Mouse (Mus musculus) macrophage (primary cell): Measurements from ENCODE around the gene Isy1. TPM values are rescaled to one million over a fixed set of nuclear protein-coding genes. Genes with fewer than 3 reads are reported as not detected.
"Not testable (repeated sequence)": the region's sequence is repeated elsewhere in the genome, so short reads cannot be mapped to it uniquely, and the experiment has no call there.

Source experiments
- H3K27ac ChIP-seq: fragments of 350-480 bp; formaldehyde crosslinking; 2 replicates; pipeline ENCODE4 v1.9.0; 2021
- H3K36me3 ChIP-seq: fragments of 350-480 bp; formaldehyde crosslinking; 2 replicates; pipeline ENCODE4 v1.9.0; 2021; ENCODE audit errors: inconsistent target
- H3K4me3 ChIP-seq: fragments of 350-480 bp; formaldehyde crosslinking; 2 replicates; pipeline ENCODE4 v1.9.0; 2021; ENCODE audit errors: inconsistent target
- H3K79me2 ChIP-seq: fragments of 350-480 bp; formaldehyde crosslinking; 2 replicates; pipeline ENCODE4 v1.9.0; 2021; ENCODE audit errors: inconsistent target
- WGBS: methylation state at CpG from one replicate; pipeline ENCODE4 v1.1.7; 2026; ENCODE audit warnings: inconsistent platforms; ENCODE audit not compliant: missing documents; 5-methylcytosine and 5-hydroxymethylcytosine counted together
- polyA plus RNA-seq: library from polyadenylated mRNA; stranded (reverse); fragments of 250-400 nt; gene quantifications from 3 replicates; pipeline ENCODE4 v1.2.4, GENCODE M21; 2018; ENCODE audit warnings: inconsistent platforms

Gene Isy1
- polyA plus RNA-seq, 1 experiment from 2014 or later, result 55.1 TPM

DNA sequence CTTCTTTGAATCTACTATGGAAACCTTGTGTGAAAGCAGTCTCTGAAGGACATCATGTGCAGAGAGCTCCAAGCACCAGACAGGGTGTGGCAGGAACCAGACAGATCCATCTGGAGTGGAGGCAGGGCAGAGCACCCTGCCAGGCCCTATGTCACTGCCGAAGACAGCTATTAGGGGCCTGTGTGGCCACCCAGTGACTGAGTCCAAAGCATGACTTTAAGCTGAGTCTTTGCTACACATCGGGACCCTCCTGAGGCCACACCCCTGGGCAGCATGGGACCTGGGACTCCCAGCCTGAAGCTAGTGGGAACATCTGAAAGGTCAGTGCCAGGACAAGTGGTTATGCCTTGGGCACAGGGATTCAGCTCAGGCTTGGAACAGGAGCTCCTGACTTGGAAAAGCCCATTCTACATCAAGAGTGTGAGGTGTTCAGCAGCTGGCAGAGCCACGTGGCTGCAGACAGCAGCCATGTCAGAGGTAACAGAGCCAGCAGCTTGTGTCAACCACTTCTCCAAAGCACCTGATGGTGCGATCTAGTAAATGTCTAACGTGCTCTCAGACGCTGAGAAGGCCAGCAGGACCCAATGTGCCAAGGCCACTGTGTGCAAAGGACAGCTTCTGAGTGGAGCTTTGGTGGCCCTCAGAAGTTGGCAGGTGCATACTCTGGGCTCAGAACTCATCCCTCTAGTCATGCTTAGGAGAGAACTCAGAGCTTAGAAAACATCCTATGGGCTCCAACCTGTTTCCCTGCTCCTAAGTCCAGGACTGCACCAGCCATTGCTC is 51.3 kb downstream of the Isy1 start:
- Histone ChIP-seq H3K4me3 (no peak overlapping the region), H3K36me3 (peaks cover 22% of the 10 kb centered on the region), H3K27ac (no peak overlapping the region), H3K79me2 (no peaks in the 10 kb centered on the region)
- WGBS, result 86% methylated on average over 6 of the region's 6 CpGs

DNA sequence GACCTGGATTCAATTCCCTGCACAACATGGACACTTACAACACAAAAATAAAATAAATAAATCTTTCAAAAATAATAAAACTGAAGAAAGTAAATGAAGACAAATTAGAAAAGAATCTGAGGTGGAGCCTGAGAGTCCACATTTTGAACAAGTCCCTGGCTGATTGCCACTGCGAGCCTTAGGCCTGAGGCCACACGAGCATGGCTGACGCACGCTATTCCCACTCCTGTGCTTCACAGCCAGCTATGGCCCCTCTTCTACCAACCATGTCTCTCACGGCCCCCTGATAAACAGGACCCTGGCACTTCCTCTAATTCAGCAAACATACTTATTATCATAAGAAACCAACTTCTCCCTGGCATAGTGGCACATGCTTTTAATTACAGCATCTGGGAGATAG is 52.0 kb downstream of the Isy1 start:
- Histone ChIP-seq H3K36me3 (peaks cover 15% of the 10 kb centered on the region; the same call in 1 of the 2 replicates), H3K4me3 (no peak overlapping the region), H3K27ac (no peak overlapping the region), H3K79me2 (no peaks in the 10 kb centered on the region)
- WGBS, result 74% methylated on average over 5 of the region's 5 CpGs

DNA sequence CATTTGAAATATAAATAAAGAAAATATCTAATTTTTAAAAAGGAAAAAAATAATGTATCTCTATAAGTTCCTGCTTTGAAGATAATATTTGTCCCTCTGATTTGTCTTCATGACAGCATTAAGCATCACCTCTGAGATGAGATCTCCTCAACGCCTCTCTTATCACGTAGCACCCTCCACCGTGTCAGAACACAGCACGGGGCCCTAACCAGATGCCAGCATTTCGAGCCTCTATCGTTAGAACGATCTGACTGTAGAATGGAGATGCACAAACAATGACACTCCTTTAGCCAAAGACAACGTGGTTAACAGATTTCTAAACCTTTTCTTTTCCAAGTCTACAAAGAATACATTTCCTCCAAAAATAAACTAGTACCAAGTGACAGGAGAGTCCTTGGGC is 54.6 kb downstream of the Isy1 start:
- WGBS, result 89% methylated on average over 8 of the region's 8 CpGs
- Histone ChIP-seq H3K79me2 (no peaks in the 10 kb centered on the region), H3K36me3 (no peaks in the 10 kb centered on the region), H3K27ac (no peak overlapping the region), H3K4me3 (no peak overlapping the region)

DNA sequence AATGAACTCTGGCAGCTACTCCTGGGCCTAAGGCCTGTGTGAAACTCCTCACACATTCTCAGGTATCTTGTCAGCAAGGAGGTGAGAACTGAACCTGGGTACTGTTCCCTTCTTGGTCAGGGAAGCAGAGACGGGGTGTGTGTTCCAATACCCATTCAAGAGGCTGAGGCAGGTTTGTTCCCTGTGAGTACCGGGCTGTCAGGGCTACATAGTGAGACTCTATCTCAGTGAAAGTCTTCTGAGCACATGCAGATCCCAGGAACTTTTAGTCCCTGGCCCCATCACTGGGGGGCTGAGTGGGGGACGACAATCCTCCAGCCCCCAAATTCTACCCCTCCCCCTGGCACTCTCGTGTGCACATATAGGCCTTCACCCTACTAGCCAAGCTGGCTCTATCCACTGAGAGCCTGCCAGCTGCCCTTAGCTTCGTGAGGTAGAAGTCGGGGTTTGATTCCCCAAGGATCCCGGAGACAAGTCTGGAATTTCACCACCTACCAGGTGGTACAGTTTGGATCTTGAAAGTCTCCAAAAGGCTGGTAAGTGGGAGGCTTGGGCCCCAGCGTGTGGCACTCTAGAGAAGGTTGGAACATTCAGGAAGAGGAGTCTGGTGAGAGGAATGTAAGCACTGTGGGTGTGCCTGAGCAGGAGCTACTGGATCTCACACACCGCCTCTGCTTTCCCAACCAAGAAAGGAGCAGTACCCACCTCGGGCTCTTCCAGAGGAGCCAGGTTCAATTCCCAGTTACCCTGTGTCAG is 57.9 kb downstream of the Isy1 start:
- no peak overlapping the region for H3K27ac ChIP-seq
- H3K36me3 ChIP-seq, result no peaks in the 10 kb centered on the region
- H3K4me3 ChIP-seq, result no peak overlapping the region
- 92% methylated on average over 7 of the region's 10 CpGs for WGBS
- H3K79me2 ChIP-seq, result no peaks in the 10 kb centered on the region

DNA sequence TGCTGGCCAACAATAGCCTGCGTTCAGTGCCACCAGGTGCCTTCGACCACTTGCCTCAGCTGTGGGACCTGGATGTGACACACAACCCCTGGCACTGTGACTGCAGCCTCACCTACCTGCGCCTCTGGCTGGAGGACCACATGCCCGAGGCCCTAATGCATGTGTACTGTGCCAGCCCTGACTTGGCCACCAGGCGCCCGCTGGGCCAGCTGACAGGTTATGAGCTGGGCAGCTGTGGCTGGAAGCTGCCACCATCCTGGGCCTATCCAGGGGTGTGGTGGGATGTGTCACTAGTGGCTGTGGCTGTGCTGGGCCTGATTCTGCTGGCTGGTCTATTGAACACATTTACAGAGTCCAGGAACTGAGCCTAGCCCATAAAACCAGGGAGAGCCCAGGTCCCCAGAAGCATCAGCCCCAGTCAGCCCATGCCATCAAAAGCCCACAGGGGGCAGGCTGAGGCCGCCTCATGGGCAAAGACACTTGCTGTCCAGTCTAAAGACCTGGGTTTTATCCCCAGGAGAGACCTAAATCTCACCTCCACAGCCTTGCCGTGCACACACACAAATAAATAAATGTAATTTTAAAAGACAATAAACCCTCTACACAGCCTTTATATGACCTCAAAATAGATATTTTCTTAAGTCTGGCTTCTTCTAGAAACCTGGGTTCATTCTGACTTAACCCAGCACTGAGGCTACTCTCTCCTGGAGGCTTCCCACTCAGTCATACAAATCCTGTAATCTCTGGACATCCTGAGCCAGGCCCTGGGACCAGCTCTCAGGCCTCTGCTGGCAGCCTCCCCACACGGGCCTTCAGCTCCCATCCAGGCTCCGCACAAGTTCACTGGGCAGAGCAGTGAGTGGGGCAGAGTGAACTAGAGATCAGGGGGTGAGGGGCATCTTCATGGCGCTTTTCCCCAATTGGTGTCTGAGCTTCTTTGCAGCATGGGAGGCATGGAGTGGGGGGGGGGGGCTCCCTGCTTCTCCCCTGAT is 59.1 kb downstream of the Isy1 start:
- 86% methylated on average over 11 of the region's 11 CpGs for WGBS
- Histone ChIP-seq H3K36me3 (no peaks in the 10 kb centered on the region), H3K4me3 (no peak overlapping the region), H3K79me2 (no peaks in the 10 kb centered on the region), H3K27ac (no peak overlapping the region)

DNA sequence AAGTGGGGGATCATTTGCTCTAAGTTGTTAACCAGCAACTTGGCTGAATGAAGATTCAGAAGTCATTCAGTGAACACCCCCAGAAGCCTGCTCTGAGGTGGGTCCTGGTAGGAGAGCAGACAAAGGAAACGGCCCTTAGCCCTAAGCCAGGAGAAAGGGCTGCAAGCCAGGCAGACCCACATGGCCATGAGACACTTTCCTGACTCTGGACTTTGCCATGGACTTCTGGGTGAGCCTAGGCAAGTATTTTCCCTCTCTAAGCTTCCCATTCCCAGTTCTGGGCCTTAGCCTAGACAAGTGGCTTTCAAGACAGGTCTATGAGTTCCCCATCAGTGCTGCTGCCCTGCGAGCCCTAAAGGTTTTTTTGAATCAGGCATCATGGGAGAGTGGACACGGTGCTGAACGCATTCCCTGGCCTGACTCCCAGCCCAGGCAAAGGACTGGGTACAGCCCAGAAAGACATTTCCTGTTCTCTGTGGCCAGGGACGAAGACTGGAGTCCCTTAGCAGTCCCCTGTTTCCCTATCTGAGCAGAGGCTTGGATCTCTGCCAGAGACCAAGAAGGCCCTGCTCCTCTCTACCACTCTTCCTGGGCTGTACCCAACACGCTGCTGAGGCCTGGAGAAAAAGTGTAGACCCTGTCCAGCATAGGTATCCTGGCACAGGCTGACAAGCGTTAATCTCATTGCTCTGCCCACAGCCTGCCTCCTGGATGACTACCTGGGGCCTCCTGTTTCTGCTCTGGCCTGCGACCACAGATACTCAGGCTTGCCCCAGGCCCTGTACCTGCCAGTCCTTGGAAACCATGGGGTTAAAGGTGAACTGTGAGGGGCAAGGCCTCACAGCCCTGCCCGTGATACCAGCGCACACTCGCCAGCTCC is 60.1 kb downstream of the Isy1 start:
- Histone ChIP-seq H3K4me3 (no peak overlapping the region), H3K36me3 (no peaks in the 10 kb centered on the region), H3K27ac (no peak overlapping the region), H3K79me2 (no peaks in the 10 kb centered on the region)
- 46% methylated on average over 11 of the region's 11 CpGs for WGBS

DNA sequence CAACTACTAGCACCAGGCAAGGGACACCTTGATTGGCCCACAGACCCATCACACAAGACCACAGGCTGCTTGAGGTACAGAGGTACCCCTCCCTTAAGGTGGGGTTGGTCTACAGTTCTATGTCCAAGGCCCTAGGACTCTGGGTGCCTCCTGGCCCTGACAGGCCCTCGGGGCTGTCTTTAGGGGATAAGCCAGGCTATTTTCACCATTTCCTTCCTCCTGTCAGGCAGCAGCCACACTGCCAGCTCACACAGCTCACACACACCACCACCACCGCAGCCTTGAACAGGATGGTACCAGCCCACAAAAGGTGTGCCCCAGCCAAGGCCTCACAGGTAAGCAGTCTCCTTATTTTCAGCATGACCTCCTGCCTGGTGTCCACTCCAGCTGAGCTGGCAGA is 60.8 kb downstream of the Isy1 start, which contains the start of gene Gp9:
Gene Gp9 (plus strand): TSS at position 231 of the 400 bp plus-strand sequence.
- Histone ChIP-seq H3K27ac (no peak within 1 kb of the TSS), H3K4me3 (no peak within 1 kb of the TSS), H3K79me2 (no peaks in the 10 kb centered on the region), H3K36me3 (no peaks in the 10 kb centered on the region)
- WGBS, result 25% methylated on average over 2 of the region's 2 CpGs

DNA sequence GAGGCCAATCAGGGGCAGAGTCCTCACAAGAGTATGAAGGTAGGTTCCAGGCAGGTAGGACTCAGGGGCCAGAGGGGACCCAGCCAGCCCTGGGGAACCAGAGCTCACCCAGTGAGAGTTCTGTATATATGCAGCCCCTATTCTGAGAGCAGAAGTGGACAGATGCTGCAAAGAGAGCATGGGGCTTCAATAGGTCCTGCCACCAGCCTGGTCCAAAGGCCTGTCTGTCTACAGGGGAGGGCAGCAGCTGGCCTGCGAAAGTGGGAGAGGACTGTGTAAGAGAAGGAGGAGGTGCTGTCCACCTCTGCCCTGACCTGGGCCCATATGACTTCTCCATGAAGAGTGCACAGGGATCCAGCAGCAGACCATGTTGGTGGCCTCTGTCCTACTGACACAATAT is 61.9 kb downstream of the Isy1 start:
- Histone ChIP-seq H3K27ac (no peak overlapping the region), H3K79me2 (no peaks in the 10 kb centered on the region), H3K36me3 (no peaks in the 10 kb centered on the region), H3K4me3 (no peak overlapping the region)
- 58% methylated on average over 1 of the region's 1 CpGs for WGBS

DNA sequence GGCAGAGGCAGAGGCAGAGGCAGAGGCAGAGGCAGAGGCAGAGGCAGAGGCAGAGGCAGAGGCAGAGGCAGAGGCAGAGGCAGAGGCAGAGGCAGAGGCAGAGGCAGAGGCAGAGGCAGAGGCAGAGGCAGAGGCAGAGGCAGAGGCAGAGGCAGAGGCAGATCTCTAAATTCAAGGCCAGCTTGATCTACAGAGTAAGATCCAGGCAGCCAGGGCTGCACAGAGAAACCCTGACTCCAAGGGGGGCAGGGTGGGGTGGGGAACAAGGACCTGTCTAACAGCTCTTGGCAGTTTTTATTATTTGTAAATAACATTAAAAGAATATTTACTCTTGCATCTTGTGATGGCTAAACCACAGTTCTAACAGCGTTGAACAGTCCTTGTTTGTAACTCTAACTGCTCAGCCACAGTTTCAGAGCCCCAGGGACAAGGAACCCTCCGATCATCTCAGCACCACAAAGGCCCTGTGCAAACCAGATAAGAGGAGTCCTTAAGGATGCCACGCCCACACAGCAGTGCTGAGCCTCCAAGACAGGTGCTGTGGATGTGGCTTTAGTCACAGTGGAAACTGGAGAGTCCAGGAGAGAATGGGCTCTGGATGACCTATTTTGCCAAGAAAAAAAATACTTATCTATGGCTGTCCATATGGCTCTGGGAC is 62.9 kb downstream of the Isy1 start:
- WGBS, result 20% methylated on average over 3 of the region's 3 CpGs
- Histone ChIP-seq H3K4me3 (no peak overlapping the region), H3K36me3 (no peaks in the 10 kb centered on the region), H3K27ac (no peak overlapping the region), H3K79me2 (no peaks in the 10 kb centered on the region)

DNA sequence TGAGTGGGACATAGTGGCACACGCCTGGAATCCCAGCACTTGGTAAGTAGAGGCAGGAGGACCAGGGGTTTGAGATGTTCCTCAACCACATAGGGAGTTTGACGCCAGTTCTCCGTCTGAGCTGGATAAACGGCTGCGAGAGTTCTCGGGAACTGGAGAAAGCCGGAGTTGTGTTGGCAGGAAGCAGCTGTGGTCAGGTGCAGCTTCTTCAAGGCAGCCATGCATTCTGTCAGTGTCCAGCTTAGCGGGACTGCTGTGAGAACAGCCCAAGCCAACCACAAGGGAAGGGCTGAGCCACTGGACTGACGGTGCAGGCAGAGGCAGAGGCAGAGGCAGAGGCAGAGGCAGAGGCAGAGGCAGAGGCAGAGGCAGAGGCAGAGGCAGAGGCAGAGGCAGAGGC is 63.7 kb downstream of the Isy1 start:
- H3K4me3 ChIP-seq, result no peak overlapping the region
- no peak overlapping the region for H3K27ac ChIP-seq
- H3K79me2 ChIP-seq, result no peaks in the 10 kb centered on the region
- H3K36me3 ChIP-seq, result no peaks in the 10 kb centered on the region
- 84% methylated on average over 8 of the region's 9 CpGs for WGBS

DNA sequence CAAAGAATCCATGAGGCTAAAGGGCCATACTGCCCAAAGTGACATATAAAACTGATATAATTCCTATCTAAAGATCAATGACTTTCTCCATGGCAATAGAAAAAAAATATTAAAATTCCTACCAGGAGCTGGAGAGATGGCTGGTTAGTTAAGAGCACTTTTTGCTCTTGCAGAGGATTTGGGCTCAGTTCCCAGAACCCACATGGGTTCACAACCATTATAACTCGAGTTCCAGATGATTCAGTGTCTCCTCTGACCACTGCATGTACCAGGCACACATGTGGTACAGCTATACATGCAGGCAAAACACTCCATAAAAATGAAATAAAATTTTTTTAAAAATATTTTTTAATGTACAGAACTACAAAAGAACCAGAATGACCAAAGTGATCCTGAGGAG is 64.1 kb downstream of the Isy1 start:
- WGBS, result 57% methylated on average over 1 of the region's 1 CpGs
- H3K79me2 ChIP-seq, result no peaks in the 10 kb centered on the region

DNA sequence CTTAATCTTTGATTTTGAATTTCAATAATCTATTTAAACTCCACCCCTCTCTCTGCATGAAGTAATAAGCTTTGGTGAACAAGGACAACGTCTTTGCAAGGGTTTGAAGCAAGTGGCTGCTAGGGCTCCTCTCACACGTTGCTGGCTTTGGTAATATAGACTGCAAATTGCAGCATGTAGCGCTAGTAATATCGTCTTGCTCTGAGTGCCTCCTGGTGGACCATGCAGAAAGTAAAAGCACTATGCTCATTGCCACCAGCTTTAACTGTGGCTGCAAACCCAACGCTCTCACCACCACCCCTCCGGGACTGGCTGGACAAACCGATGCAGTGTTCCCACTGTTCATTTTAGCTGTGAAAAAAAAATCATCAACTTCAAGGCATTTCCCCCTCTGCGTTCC is 68.0 kb downstream of the Isy1 start:
- H3K4me3 ChIP-seq, result no peak overlapping the region
- WGBS, result 12% methylated on average over 8 of the region's 8 CpGs
- H3K79me2 ChIP-seq, result no peaks in the 10 kb centered on the region
- no peak overlapping the region for H3K27ac ChIP-seq
- no peaks in the 10 kb centered on the region for H3K36me3 ChIP-seq

More for the DNA sequence above, 64.1 kb downstream of the Isy1 start:
- H3K36me3 ChIP-seq, result no peaks in the 10 kb centered on the region
- no peak overlapping the region for H3K4me3 ChIP-seq
- H3K27ac ChIP-seq, result no peak overlapping the region

DNA sequence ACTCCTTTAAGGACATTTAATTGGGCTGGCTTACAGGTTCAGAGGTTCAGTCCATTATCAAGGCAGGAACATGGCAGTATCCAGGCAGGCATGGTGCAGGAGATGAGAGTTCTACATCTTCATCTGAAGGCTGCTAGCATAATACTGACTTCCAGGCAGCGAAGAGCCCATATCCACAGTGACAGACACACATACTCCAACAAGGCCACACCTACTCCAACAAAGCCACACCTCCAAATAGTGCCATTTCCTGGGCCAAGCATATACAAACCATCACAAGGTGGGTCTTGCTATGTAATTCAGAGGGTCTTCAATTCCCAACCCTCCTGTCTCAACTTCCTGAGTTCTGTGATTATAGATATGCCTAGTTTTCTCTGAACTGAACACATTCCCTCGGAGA is 74.3 kb downstream of the Isy1 start:
- not testable (repeated sequence) for H3K27ac ChIP-seq

More for the DNA sequence above, 74.3 kb downstream of the Isy1 start:
- H3K4me3 ChIP-seq, H3K36me3 ChIP-seq, H3K79me2 ChIP-seq: not testable (repeated sequence)
- 100% methylated on average over 2 of the region's 2 CpGs for WGBS
